Mouse (Mus musculus) adrenal gland, postnatal 25 days (tissue): ENCODE data around the gene Mrvi1. TPM values are rescaled to one million over a fixed set of nuclear protein-coding genes. Genes with fewer than 3 reads are reported as not detected.

Source experiments
- DNase-seq: peaks from one replicate; pipeline ENCODE4 v3.0.0; 2021; ENCODE audit warnings: mixed read lengths
- total RNA-seq: library from RNA; stranded (reverse); gene quantifications from 2 replicates; pipeline ENCODE4 v1.2.3, GENCODE M21; 2021

Mrvi1 gene
- total RNA-seq, 1 experiment from 2014 or later = 9.1 TPM

GRCm38 (mm10) chr7:110981036-110981435 lies 1.2 kb downstream of the Mrvi1 start:
- DNase-seq = no peak

- no peak for DNase-seq
Measured at GRCm38 (mm10) chr7:110977699-110978392, 4.4 kb downstream of the Mrvi1 start.

- DNase-seq = no peak
Measured at GRCm38 (mm10) chr7:110973450-110973849, 8.8 kb downstream of the Mrvi1 start.

- DNase-seq = no peak
Measured at GRCm38 (mm10) chr7:110972796-110973195, 9.5 kb downstream of the Mrvi1 start.

GRCm38 (mm10) chr7:110967373-110967772 lies 14.9 kb downstream of the Mrvi1 start:
- DNase-seq = no peak

GRCm38 (mm10) chr7:110966853-110967252 lies 15.4 kb downstream of the Mrvi1 start:
- DNase-seq = no peak

GRCm38 (mm10) chr7:110965387-110965786 lies 16.9 kb downstream of the Mrvi1 start:
- DNase-seq = no peak

GRCm38 (mm10) chr7:110963655-110963997 lies 18.6 kb downstream of the Mrvi1 start:
- DNase-seq = no peak

GRCm38 (mm10) chr7:110962943-110963654 lies 19.2 kb downstream of the Mrvi1 start:
- no peak for DNase-seq

GRCm38 (mm10) chr7:110962497-110962896 lies 19.8 kb downstream of the Mrvi1 start:
- DNase-seq = no peak

GRCm38 (mm10) chr7:110956422-110957170 lies 25.7 kb downstream of the Mrvi1 start:
- no peak for DNase-seq

- no peak for DNase-seq
Measured at GRCm38 (mm10) chr7:110955576-110955975, 26.7 kb downstream of the Mrvi1 start.

- DNase-seq = no peak
Measured at GRCm38 (mm10) chr7:110954072-110954858, 28.0 kb downstream of the Mrvi1 start.

GRCm38 (mm10) chr7:110953210-110953609 lies 29.1 kb downstream of the Mrvi1 start:
- peak; percentile 46 for DNase-seq

- no peak for DNase-seq
Measured at GRCm38 (mm10) chr7:110950621-110950925, 31.7 kb downstream of the Mrvi1 start.

GRCm38 (mm10) chr7:110949785-110950620 lies 32.3 kb downstream of the Mrvi1 start:
- no peak for DNase-seq

GRCm38 (mm10) chr7:110948579-110948978 lies 33.7 kb downstream of the Mrvi1 start:
- no peak for DNase-seq

- DNase-seq = no peak
Measured at GRCm38 (mm10) chr7:110947616-110948015, 34.6 kb downstream of the Mrvi1 start.

GRCm38 (mm10) chr7:110946731-110947130 lies 35.5 kb downstream of the Mrvi1 start:
- no peak for DNase-seq

GRCm38 (mm10) chr7:110944321-110944720 lies 37.9 kb downstream of the Mrvi1 start:
- DNase-seq = no peak

- DNase-seq = no peak
Measured at GRCm38 (mm10) chr7:110941701-110942530, 40.3 kb downstream of the Mrvi1 start.
